Mouse (Mus musculus): ENCODE measurements around the gene Tepsin.

DNA sequence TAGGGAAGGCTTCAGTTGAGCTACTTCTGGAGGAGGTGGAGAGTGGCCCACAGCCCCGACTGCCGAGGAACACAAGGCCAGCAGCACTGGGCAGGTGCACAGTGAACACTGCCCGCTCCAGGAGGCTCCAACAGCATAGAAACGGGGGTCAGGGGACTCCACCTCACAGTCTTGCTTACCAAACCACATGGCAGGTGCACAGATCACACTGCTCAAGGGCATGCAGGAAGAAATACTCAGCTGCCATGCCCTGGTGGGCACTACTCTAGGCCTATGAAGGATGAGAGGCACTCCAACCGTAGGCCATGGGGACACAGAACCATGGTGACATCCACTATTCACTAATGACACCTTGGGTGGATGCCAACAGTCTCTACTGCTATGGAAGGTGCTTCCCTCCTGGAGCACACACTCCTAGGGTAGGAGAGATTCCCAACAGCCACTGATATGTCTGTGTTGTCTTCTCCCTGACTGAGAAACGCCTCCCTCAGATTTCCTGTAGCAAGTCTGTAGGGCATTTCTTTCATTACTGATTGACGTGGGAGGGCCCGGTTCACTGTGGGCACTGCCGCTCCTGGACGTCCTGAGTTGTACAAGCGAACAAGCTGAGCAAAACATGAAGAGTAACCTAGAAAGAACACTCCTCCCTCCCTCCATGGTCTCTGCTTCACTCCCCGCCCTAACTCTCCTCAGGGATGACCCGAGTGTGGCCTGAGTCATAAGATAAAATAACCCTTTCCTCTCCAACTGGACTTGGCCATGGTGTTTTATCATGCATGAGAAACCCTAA is 45.4 kb upstream of the Tepsin start:
- no peak for TF ChIP-seq CTCF (IDR thresholded peaks at IDR 0.05; ENCODE audit: low read depth, low read length)
- TF ChIP-seq POLR2A (IDR thresholded peaks at IDR 0.05; ENCODE audit: borderline replicate concordance, low read depth, low read length): no peak

Data from bone marrow macrophage, adult 2 months (primary cell).